Mouse (Mus musculus) thymus, postnatal 14 days (tissue): ENCODE data around the gene Nhsl1.
A peak's percentile ranks its signal among the peaks of the same experiment; 100 is the strongest.
"Not testable (repeated sequence)": the region's sequence is repeated elsewhere in the genome, so short reads cannot be mapped to it uniquely, and the experiment has no call there.

ENCODE experiments used
- DNase-seq: peaks from one replicate; pipeline ENCODE4 v3.0.0; 2021

Gene Nhsl1

DNA sequence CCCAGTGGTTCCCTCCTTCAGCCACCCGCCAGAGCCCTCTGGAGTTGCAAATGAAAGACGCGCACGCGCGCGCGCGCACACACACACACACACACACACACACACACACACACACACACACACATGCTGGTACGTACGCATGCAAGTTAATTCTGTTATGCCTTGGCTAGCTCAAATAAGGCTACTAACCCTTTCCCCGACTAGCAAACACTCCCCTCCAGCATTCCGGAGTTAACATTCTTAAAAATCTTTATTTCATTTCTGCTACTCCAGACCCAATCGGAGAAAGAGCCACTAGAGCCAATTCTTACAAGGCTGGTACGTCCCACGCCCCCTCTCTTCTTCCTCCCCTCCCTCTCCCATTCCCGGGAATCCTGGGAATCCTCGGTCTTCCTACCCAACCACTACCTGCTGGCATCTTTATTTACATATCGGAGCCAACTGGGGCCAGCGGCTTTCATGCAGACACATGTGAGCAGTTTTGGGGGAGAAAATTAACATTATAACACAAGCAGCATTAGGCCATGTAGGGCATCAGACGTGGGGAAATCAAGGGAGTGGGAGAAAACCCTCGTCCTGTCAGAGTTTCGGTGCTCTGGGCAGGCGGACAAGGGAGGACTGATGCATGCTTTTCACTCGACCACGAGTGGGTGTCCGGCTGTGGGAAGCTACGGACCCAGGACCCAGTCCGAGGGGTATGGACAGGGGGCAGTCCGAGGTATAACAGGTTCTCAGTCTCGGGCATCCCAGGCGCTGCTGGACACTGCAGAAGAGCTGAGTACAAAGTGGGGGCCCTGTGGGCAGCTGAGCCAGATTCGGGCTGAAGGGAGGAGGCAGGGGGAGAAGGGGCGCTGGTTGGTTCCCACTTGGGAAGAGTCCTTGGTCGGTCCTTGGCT, 230.8 kb downstream of the Nhsl1 start:
- DNase-seq = no peak

DNA sequence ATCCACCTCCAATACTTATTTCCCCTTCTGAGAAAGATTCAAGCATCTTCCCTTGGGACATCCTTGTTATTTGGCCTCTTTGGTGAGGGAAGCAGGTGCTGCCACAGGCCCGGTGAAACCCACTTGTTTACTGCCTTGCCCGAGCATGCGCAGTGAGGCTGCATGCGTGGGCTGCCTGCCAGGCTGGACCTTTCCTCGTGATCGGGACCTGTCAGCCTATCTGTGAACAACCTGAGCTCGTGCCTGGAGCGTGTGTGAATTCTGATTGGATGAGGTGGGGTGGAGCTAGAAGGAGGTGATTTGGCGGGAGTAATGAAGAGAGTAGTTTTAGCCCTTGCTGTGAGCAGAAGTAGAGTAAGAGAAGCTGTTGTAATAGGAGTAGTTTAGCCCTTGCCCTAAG, 240.3 kb downstream of the Nhsl1 start:
- DNase-seq = not testable (repeated sequence)

DNA sequence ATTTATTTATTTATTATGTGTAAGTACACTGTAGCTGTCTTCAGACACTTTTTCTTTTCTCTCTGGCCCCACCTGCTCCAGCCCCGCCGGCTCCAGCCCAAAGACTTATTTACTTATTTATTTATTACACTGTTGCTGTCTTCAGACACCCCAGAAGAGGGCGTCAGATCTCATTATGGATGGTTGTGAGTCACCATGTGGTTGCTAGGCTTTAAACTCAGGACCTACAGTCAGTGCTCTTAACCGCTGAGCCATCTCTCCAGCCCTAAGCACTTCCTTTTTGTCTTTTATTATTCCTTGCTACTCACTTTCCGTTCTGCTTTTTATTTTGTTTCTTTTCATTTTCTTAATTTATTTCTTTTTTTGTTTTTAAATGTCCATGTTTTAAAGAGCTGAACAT, 242.7 kb downstream of the Nhsl1 start:
- DNase-seq = no peak

DNA sequence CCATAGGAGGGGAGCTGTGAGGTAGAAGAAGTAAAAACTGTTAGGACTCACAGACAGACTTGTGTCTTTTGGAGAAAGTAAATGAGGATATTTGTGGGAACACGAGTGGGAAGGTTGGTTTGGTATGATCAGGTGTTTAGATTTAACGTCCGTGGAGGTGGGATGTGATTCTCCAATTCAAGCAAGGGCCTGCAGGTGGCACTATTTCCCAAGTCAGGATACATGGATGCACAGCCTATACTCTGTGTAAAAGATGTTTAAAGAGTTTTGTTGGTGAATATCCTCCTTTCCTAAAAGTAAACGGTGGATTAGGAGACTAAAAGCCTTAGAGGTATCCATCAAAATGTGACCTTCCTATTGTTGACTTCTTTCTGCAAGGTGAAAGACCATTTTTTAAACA, 244.2 kb downstream of the Nhsl1 start:
- DNase-seq = peak; percentile 71

DNA sequence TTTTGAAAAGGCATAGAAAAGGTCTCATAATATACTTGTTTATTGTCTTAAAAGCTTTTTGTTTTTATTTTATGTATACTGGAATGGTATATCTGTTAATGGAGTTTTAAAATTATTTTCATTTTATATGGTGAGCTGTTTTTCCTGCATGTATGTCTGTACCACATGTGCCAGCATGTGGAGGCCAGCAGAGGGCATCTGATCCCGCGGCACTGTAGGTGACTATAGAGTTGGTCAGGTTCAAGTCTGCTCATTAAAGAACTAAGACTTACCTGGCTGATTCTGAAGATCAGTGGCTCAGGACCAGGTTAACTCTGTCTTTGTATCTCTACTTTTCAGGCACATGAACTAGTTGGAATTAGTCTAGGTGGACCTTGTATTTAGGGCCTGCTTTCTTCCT, 253.8 kb downstream of the Nhsl1 start:
- peak; percentile 53 for DNase-seq
